Mouse (Mus musculus) lung, postnatal 0 days (tissue): ENCODE measurements around the gene Comtd1.
A peak's percentile ranks its signal among the peaks of the same experiment; 100 is the strongest.

Source experiments
- CTCF ChIP-seq: IDR thresholded peaks from 2 replicates; pipeline ENCODE4 v1.5.1; 2016; ENCODE audit warnings: antibody characterized with exemption, mild to moderate bottlenecking
- EP300 ChIP-seq: IDR thresholded peaks from 2 replicates; pipeline ENCODE4 v1.6.1; 2016; ENCODE audit warnings: antibody characterized with exemption, mild to moderate bottlenecking, control low read depth

- TF ChIP-seq CTCF: no peak
- peak; percentile 22; the same call in 1 of the 2 replicates for TF ChIP-seq EP300
These were observed 1.8 kb upstream of the Comtd1 start for GRCm38 (mm10) chr14:21850419-21851127.
